Mouse (Mus musculus) intestine, postnatal 0 days (tissue): ENCODE results near the gene Prkacb. TPM values are rescaled to one million over a fixed set of nuclear protein-coding genes. Genes with fewer than 3 reads are reported as not detected.

Experiments used
- ATAC-seq: fragments of 200-750 bp; cut with Nextera tagmentation; 2 replicates; pipeline ENCODE4 v1.8.0; 2017; ENCODE audit warnings: mild to moderate bottlenecking, moderate TSS enrichment, moderate library complexity
- H3K27ac ChIP-seq: fragments of 300-500 bp; sonication (generic); 2 replicates; pipeline ENCODE4 v1.5.1; 2014; ENCODE audit warnings: mild to moderate bottlenecking, low read depth, low read length, moderate library complexity
- H3K27me3 ChIP-seq: fragments of 300-500 bp; sonication (generic); replicated peaks from 2 replicates; pipeline ENCODE4 v1.6.1; 2014; ENCODE audit warnings: low read length, mixed read lengths; ENCODE audit not compliant: control insufficient read depth, insufficient read depth
- H3K36me3 ChIP-seq: fragments of 300-500 bp; sonication (generic); 2 replicates; pipeline ENCODE4 v1.6.1; 2014; ENCODE audit warnings: mild to moderate bottlenecking, moderate library complexity; ENCODE audit not compliant: control insufficient read depth, insufficient read depth
- H3K4me1 ChIP-seq: fragments of 300-500 bp; sonication (generic); replicated peaks from 2 replicates; pipeline ENCODE4 v1.6.1; 2014; ENCODE audit warnings: antibody characterized with exemption, low read length, mixed read lengths; ENCODE audit not compliant: control insufficient read depth, insufficient read depth
- H3K4me2 ChIP-seq: fragments of 300-500 bp; sonication (generic); replicated peaks from 2 replicates; pipeline ENCODE4 v1.6.1; 2014; ENCODE audit warnings: low read depth, mild to moderate bottlenecking, moderate library complexity
- H3K4me3 ChIP-seq: fragments of 300-500 bp; sonication (generic); 2 replicates; pipeline ENCODE4 v1.5.1; 2014; ENCODE audit warnings: low read depth, low read length
- H3K9ac ChIP-seq: fragments of 300-500 bp; sonication (generic); 2 replicates; pipeline ENCODE4 v1.6.1; 2014; ENCODE audit warnings: mild to moderate bottlenecking, low read depth, low read length
- H3K9me3 ChIP-seq: fragments of 300-500 bp; sonication (generic); 2 replicates; pipeline ENCODE4 v1.6.1; 2016; ENCODE audit warnings: mixed run types; ENCODE audit not compliant: control insufficient read depth
- CTCF ChIP-seq: sonication (generic); IDR thresholded peaks from 2 replicates; pipeline ENCODE4 v1.5.1; 2016; ENCODE audit warnings: low read depth, mild to moderate bottlenecking, control low read depth, antibody characterized with exemption, moderate library complexity
- WGBS: fragments of 180-500 bp; shearing (Covaris S2); extraction: QIAGEN DNeasy Blood & Tissue Kit; methylation state at CpG from one replicate; pipeline ENCODE4 v1.1.7; 2014; 5-methylcytosine and 5-hydroxymethylcytosine counted together
- polyA plus RNA-seq: library from polyadenylated mRNA; unstranded; fragments of >200 nt; fragmentation: Nextera tagmentation; extraction: Ambion mirVana; gene quantifications from 2 replicates; pipeline ENCODE4 v1.2.1, GENCODE M21; 2015

Prkacb gene
- polyA plus RNA-seq, 1 experiment from 2014 or later = 25.3 TPM

DNA sequence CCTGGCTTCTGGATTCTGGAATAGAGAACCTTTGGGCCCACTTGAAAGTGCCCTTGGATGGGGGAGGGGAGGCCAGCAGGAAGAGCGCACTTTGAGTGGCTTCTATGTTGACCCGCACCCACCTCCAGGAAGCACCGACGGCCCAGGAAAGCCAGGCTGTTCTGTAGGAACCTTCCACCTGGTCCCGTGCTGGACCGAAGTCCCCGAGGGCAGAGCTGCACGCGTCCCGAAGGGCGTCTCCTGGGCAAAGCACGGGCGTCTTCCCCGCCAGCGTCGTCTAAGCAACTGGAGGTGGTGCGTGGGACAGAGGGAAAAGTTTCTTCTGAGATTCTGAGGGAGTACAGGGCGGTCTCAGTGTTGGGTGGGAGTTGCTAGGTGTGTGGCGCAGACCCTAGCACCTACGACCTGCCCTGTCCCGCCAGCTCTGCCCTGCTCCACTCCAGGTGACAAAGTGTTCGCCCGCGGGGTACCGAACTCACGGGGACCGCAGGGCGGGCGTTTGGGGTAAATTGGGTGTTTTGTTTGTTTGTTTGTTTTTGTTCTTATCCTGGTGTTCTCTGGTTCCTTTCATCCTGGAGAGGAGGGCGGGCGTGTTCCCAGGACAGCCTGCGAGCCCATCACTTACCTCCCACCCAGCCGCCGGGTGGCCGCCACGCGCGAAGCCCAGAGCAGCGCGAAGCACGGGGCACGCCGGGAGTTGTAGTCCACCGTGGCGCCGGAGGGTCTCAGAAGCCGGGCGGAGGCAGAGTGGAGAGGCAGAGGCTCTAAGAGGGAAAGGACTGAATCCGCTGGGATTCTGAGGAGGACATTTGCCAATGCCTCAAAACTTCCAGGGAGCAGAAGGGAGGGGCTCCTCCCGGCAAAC, 127.7 kb downstream of the Prkacb start, which contains the start of gene Samd13:
Gene Samd13 (minus strand): TSS at position 782 of the 865 bp plus-strand sequence.
- WGBS = 2% methylated on average over 50 of the region's 50 CpGs
- Histone ChIP-seq H3K4me2 (peak within 1 kb of the TSS; percentile 92), H3K27ac (no peak within 1 kb of the TSS), H3K9ac (peak within 1 kb of the TSS; percentile 53), H3K36me3 (no peaks in the 10 kb centered on the region), H3K4me3 (peak within 1 kb of the TSS; percentile 49), H3K4me1 (peaks cover 3% of the 10 kb centered on the region; the same call in 1 of the 2 replicates), H3K9me3 (no peaks in the 10 kb centered on the region), H3K27me3 (no peaks in the 10 kb centered on the region; the same call in 1 of the 2 replicates)
- TF ChIP-seq CTCF = no peak
- ATAC-seq = peak; percentile 75

DNA sequence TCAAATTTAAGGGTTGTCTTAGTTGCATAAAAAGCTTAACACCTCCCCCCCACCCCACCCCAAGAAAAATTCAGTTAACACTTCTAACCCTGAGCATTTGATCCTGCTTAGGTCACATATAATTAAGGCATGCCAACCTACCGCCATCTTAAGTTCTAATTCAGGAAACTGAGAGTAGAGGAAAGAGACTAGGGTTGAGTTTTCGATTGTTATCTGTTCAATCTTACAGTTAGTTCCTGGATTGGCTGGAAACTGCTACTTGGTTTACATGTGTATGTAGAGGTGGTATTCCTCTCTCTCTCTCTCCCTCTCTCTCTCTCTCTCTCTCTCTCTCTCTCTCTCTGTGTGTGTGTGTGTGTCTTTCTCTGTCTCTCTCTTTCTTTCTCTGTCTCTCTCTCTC, 129.7 kb downstream of the Prkacb start:
- no peak overlapping the region; the same call in 1 of the 2 replicates for H3K4me2 ChIP-seq
- H3K4me3 ChIP-seq = no peak overlapping the region
- WGBS = 72% methylated on average over 2 of the region's 2 CpGs
- no peak for TF ChIP-seq CTCF
- H3K36me3 ChIP-seq = no peaks in the 10 kb centered on the region
- no peak overlapping the region for H3K27ac ChIP-seq
- no peak for ATAC-seq
- no peak overlapping the region for H3K9ac ChIP-seq
- no peaks in the 10 kb centered on the region for H3K9me3 ChIP-seq
- peaks cover 3% of the 10 kb centered on the region; the same call in 1 of the 2 replicates for H3K4me1 ChIP-seq
- no peaks in the 10 kb centered on the region; the same call in 1 of the 2 replicates for H3K27me3 ChIP-seq

DNA sequence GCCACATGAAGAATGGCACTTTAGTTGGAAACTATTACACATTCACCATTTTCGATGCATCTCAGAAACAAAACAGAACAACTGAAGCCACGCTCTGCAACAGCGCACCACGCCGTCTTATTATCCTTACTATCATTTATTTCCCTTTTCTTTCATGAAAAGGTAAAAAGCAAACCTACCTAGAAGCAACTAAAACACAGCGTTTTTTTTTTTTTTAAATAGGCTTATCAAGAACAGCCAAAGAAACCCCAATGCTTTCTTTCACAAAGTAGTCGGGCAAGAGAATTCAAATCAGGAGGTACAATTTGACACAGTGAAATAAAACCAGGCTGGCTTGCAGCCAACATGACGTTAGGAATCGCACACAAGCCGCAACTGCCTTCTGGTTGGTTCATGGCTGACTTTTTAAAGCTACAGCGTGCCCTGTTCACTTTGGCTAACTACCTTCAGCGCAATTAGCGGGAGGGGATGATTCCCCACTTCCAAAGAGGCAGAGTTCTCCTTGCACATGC, 130.6 kb downstream of the Prkacb start:
- Histone ChIP-seq H3K36me3 (no peaks in the 10 kb centered on the region), H3K4me1 (peaks cover 3% of the 10 kb centered on the region; the same call in 1 of the 2 replicates), H3K27me3 (no peaks in the 10 kb centered on the region; the same call in 1 of the 2 replicates), H3K9me3 (no peaks in the 10 kb centered on the region), H3K27ac (no peak overlapping the region; the same call in 1 of the 2 replicates), H3K4me2 (peak overlapping the region; percentile 65), H3K9ac (peak overlapping the region; percentile 23; the same call in 1 of the 2 replicates), H3K4me3 (peak overlapping the region; percentile 27)
- ATAC-seq = 0 out of 2 replicates have a peak, but pooled peaks have one; percentile 38
- TF ChIP-seq CTCF = no peak
- WGBS = 34% methylated on average over 13 of the region's 13 CpGs

DNA sequence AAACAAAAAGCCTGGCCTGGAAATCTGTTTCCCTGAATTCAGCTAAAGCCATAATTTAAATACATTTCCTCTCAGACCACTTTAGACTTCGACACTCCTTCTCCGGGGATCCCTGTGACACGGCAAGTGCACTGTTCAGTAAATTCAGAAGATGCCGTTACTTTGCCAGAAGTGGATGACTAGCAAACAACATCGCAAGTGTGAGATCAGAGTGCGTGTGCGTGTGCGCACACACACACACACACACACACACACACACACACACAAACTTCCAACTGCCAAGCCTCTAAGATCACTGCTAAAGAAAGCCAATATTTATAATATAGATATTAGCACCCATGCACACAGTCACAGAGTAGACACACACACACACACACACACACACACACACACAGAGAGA, 131.1 kb downstream of the Prkacb start:
- Histone ChIP-seq H3K4me2 (peak overlapping the region; percentile 65), H3K4me3 (peak overlapping the region; percentile 27; the same call in 1 of the 2 replicates), H3K27ac (no peak overlapping the region), H3K27me3 (no peaks in the 10 kb centered on the region; the same call in 1 of the 2 replicates), H3K36me3 (no peaks in the 10 kb centered on the region), H3K9ac (no peak overlapping the region), H3K4me1 (peaks cover 3% of the 10 kb centered on the region; the same call in 1 of the 2 replicates), H3K9me3 (no peaks in the 10 kb centered on the region)
- 55% methylated on average over 8 of the region's 8 CpGs for WGBS
- no peak for ATAC-seq
- no peak for TF ChIP-seq CTCF

DNA sequence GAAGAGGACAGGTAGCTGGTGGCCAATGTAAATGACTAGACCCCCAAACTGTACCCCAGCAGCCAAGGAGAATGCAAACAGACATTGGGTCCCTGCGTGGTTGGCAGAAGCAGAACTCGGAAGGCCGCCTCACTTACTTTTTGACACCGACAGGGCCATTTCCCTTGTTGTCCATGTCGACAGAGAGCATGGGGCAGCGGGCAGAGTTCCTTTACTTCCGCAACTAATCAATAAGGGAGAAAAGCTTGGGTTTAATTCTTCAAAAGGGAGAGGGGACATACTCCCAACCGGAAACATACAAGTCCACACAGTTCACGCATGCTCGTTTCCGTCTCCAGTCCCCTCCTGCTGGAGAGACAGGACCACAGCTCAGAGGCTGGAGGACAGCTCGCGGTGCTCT, 132.2 kb downstream of the Prkacb start:
- no peaks in the 10 kb centered on the region for H3K36me3 ChIP-seq
- no peak overlapping the region for H3K9ac ChIP-seq
- H3K4me2 ChIP-seq = no peak overlapping the region
- H3K27ac ChIP-seq = no peak overlapping the region
- no peak for ATAC-seq
- H3K4me3 ChIP-seq = no peak overlapping the region
- no peak for TF ChIP-seq CTCF
- WGBS = 90% methylated on average over 13 of the region's 13 CpGs
- H3K9me3 ChIP-seq = no peaks in the 10 kb centered on the region
- peaks cover 3% of the 10 kb centered on the region; the same call in 1 of the 2 replicates for H3K4me1 ChIP-seq
- no peaks in the 10 kb centered on the region; the same call in 1 of the 2 replicates for H3K27me3 ChIP-seq

DNA sequence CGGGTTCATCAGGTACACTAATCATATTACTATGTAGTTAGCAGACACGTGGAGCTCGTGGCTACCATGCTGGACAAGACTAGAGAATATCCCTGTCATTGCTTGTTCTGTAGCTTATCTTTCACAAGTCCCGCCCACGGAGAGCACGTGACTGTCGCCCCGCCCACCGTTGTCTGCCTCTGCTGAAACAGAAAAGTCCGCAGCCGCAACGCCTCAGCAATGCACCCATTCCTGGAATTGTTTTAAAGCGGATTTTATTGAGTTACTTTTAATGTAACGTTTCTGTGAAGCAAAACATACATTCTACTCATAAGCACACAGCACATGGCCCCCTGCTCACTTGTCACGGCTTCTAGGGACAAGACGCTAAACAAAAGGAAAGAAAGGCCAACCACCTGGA, 133.1 kb downstream of the Prkacb start:
- no peak for ATAC-seq
- no peaks in the 10 kb centered on the region for H3K9me3 ChIP-seq
- WGBS = 92% methylated on average over 16 of the region's 16 CpGs

More for the DNA sequence above, 133.1 kb downstream of the Prkacb start:
- H3K36me3 ChIP-seq = no peaks in the 10 kb centered on the region
- H3K4me2 ChIP-seq = no peak overlapping the region
- H3K27ac ChIP-seq = no peak overlapping the region
- no peak overlapping the region for H3K4me3 ChIP-seq
- no peak for TF ChIP-seq CTCF
- H3K27me3 ChIP-seq = no peaks in the 10 kb centered on the region; the same call in 1 of the 2 replicates
- no peak overlapping the region for H3K9ac ChIP-seq
- H3K4me1 ChIP-seq = 0 out of 2 replicates have a peak, but pooled peaks cover 3% of the 10 kb centered on the region

Other genes starting within 250 kb of the Prkacb start
- 0.10 TPM in 1 of 2 replicates, not detected in the other for gene Uox, start 242.6 kb downstream of the Prkacb start, polyA plus RNA-seq
- not detected in 2 replicates for gene Dnase2b, start 197.4 kb downstream of the Prkacb start, polyA plus RNA-seq
- not detected in 2 replicates for gene 4930503B20Rik, start 161.7 kb downstream of the Prkacb start, polyA plus RNA-seq
- 0.07 and 0.14 TPM in 2 replicates for gene Samd13, start 127.4 kb downstream of the Prkacb start, polyA plus RNA-seq
- gene Ttll7, start 39.4 kb upstream of the Prkacb start, polyA plus RNA-seq = 1.5 and 1.6 TPM in 2 replicates